Mouse (Mus musculus): ENCODE data around the gene Onecut3. TPM values are rescaled to one million over a fixed set of nuclear protein-coding genes. Genes with fewer than 3 reads are reported as not detected.

The Onecut3 gene
- polyA plus RNA-seq (2012; ENCODE audit: insufficient read depth, insufficient read length, low replicate concordance, missing spikeins) = not detected in 2 replicates

DNA sequence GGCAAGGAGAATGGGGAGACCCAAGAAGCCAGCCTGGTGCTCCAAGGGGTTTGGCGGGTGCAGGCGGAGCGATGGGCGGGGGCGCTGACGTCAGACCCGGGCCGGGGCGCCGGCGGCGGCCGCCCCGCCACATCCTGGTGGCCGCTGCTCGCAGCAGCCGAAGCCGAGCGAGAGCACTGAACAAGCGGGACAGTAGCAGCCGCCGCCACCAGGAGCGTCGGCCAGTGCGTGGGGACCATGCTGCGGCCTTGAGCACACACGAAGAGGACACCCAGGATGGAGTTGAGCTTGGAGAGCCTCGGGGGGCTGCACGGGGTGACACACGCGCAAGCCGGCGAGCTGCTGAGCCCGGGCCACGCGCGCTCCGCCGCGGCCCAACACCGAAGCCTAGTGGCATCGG is at the start of gene Onecut3:
Gene Onecut3 (plus strand): TSS at position 104 of the 400 bp plus-strand sequence.
- under 1% methylated on average over 42 of the region's 42 CpGs for WGBS

DNA sequence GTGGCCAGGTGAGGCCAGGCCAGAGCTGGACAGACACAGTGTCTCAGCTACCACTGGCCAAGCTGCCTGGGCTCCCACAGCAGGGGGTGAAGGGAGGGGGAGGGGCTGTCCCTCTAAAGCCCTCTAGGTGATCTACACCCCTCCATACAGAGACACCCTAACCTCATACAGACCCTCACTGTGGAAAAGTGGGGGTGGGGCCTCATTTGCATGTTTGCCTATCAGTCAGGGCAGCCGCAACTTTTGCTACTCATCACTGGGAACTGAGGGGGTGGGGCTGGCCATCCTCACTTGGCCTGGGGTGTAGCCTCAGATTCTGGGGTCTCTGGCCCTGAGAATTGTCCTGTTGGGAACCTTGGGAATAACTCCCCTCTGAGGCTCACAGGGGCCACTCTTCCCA is 49.6 kb upstream of the Onecut3 start:
- no peak for TF ChIP-seq CTCF (IDR thresholded peaks at IDR 0.05; ENCODE audit: insufficient read depth, low read depth, low read length)
- no peak for TF ChIP-seq POLR2A (IDR thresholded peaks at IDR 0.05; ENCODE audit: insufficient read depth, low read depth, low read length)
- WGBS = 50% methylated on average over 1 of the region's 1 CpGs
- H3K4me1 ChIP-seq (ENCODE audit: control insufficient read depth, insufficient read depth, low read length) = no peaks in the 10 kb centered on the region
- H3K27ac ChIP-seq (ENCODE audit: insufficient read depth, low read depth, low read length) = no peak overlapping the region
- no peak overlapping the region for H3K4me3 ChIP-seq (ENCODE audit: insufficient read depth, low read depth, low read length)

More for the DNA sequence above, at the start of gene Onecut3:
- H3K4me1 ChIP-seq (ENCODE audit: control insufficient read depth, insufficient read depth, low read length) = peaks cover 27% of the 10 kb centered on the region
- TF ChIP-seq POLR2A (IDR thresholded peaks at IDR 0.05; ENCODE audit: insufficient read depth, low read depth, low read length) (no peak), CTCF (IDR thresholded peaks at IDR 0.05; ENCODE audit: insufficient read depth, low read depth, low read length) (no peak)
- H3K27ac ChIP-seq (ENCODE audit: insufficient read depth, low read depth, low read length) = no peak within 1 kb of the TSS
- peak within 1 kb of the TSS; percentile 40 for H3K4me3 ChIP-seq (ENCODE audit: insufficient read depth, low read depth, low read length)

DNA sequence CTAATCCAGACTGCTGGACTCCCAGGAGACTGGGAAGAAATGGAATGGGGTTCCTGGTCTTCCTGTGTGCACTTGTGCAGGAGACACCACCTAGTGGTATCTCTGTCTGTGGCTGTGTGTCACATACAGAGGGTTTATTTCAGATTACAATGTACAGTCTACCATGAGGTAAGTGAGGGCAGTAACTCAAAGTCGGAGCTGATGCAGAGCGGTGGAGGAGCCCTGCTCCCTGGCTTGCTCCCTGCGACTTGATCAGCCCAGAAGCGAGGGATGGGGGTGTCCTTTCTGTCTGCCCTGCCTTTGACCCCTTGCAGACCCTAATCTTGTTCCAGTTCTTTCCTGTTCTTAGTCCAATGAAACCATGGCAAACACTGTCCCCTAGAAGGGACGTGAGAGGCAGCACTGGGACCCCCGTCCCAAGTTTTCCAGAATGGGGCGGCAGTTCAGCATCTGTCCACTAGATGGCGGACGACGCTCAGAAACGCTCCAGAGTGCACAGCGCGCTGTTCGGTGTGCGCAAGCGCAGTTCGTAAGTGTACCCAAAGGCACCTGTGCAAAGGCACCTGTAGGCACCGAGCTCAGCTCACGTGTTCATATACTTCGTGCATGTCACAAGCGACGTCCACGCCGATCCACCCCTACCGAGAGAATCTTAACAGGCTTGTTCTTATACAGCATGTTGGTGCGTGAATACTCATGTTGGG is 48.6 kb upstream of the Onecut3 start:
- TF ChIP-seq POLR2A (IDR thresholded peaks at IDR 0.05; ENCODE audit: insufficient read depth, low read depth, low read length) = no peak
- peak; percentile 98 for TF ChIP-seq CTCF (IDR thresholded peaks at IDR 0.05; ENCODE audit: insufficient read depth, low read depth, low read length)
- no peaks in the 10 kb centered on the region for H3K4me1 ChIP-seq (ENCODE audit: control insufficient read depth, insufficient read depth, low read length)
- no peak overlapping the region for H3K4me3 ChIP-seq (ENCODE audit: insufficient read depth, low read depth, low read length)
- WGBS = 8% methylated on average over 26 of the region's 26 CpGs
- no peak overlapping the region for H3K27ac ChIP-seq (ENCODE audit: insufficient read depth, low read depth, low read length)

DNA sequence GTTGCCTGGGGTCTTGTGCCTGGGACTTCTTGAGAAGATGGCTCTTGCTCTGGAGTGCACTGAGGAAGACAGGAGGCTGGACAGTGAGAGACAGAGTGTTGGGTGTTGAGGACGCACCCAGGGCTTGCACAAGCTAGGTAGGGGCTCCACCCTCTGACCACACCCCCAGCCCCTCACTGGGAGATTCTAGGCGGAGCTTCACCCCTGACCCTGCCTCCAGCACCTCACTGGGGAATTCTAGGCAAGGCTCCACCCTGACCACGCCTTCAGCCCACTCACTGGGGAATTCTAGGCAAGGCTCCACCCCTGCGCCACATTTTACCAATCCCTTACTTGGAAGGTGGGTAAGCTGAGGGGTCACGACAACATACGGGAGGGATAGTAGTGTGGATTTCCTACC is 44.0 kb upstream of the Onecut3 start:
- TF ChIP-seq CTCF (IDR thresholded peaks at IDR 0.05; ENCODE audit: insufficient read depth, low read depth, low read length) = no peak
- no peak for TF ChIP-seq POLR2A (IDR thresholded peaks at IDR 0.05; ENCODE audit: insufficient read depth, low read depth, low read length)
- Histone ChIP-seq H3K27ac (ENCODE audit: insufficient read depth, low read depth, low read length) (no peak overlapping the region), H3K4me1 (ENCODE audit: control insufficient read depth, insufficient read depth, low read length) (no peaks in the 10 kb centered on the region), H3K4me3 (ENCODE audit: insufficient read depth, low read depth, low read length) (no peak overlapping the region)
- 18% methylated on average over 6 of the region's 6 CpGs for WGBS

DNA sequence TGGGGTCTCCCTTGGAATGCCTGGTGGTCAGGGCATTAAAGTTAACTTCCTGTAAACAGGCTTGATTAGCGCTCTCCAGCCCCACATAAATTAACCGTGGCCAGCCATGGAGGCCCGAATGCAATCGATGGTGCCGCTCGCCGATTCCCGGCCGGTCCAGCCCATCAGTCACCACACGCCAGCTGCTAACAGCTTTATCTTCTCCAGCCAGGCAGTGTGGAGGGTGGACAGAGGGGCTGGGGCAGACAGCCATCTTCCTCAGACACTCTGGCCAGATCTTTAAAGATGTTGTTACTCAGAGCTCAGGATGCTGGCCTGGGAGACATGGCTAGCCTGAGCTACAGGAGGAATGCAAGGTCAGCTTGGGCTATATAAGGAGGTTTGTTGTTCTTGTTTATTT is 41.0 kb upstream of the Onecut3 start:
- 89% methylated on average over 10 of the region's 10 CpGs for WGBS
- no peak overlapping the region for H3K4me3 ChIP-seq (ENCODE audit: insufficient read depth, low read depth, low read length)
- no peak overlapping the region for H3K27ac ChIP-seq (ENCODE audit: insufficient read depth, low read depth, low read length)
- TF ChIP-seq CTCF (IDR thresholded peaks at IDR 0.05; ENCODE audit: insufficient read depth, low read depth, low read length) (no peak), POLR2A (IDR thresholded peaks at IDR 0.05; ENCODE audit: insufficient read depth, low read depth, low read length) (no peak)
- H3K4me1 ChIP-seq (ENCODE audit: control insufficient read depth, insufficient read depth, low read length) = no peaks in the 10 kb centered on the region

DNA sequence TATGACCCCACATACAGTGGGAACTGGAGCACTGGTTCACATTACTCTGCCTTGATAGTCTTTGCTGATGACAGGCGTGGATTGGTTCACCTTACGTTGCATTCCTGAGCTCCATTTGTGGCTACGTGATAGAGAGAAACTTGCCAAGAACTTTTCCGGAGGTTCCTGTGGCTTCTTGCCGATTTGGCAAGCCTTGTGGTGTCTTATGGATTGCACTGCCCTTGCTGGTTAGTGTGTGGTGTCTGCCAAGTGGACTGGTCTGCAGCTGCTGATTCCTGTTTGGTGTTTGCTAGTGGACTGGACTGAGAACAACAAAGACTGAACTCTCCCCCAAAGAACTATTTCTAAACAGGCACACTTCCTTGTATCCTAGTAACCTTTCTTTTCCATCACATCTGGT is 39.9 kb upstream of the Onecut3 start:
- H3K4me3 ChIP-seq (ENCODE audit: insufficient read depth, low read depth, low read length) = no peak overlapping the region
- WGBS = 83% methylated on average over 5 of the region's 5 CpGs
- H3K27ac ChIP-seq (ENCODE audit: insufficient read depth, low read depth, low read length) = no peak overlapping the region
- no peaks in the 10 kb centered on the region for H3K4me1 ChIP-seq (ENCODE audit: control insufficient read depth, insufficient read depth, low read length)
- no peak for TF ChIP-seq POLR2A (IDR thresholded peaks at IDR 0.05; ENCODE audit: insufficient read depth, low read depth, low read length)
- TF ChIP-seq CTCF (IDR thresholded peaks at IDR 0.05; ENCODE audit: insufficient read depth, low read depth, low read length) = no peak

DNA sequence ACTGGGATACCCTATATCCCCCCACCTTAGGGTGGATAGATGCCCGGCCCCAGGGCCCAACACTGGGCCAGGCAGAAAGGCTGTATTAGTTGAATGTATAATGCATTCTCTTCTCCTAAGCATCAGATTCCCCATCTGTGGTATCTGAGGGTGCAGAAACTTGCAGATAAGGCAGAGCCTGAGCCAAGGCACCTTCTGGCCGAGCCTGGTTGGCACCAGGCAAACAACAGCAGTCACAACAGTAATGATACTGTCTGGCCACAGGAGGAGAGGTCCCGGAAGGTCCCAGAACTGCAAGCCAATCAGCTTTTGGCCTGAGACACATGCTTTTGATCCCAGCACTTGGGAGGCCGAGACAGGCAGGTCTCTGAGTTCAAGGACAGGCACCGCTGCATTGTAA is 38.9 kb upstream of the Onecut3 start:
- WGBS = 87% methylated on average over 5 of the region's 5 CpGs
- TF ChIP-seq POLR2A (IDR thresholded peaks at IDR 0.05; ENCODE audit: insufficient read depth, low read depth, low read length) (no peak), CTCF (IDR thresholded peaks at IDR 0.05; ENCODE audit: insufficient read depth, low read depth, low read length) (no peak)
- H3K27ac ChIP-seq (ENCODE audit: insufficient read depth, low read depth, low read length) = no peak overlapping the region
- H3K4me1 ChIP-seq (ENCODE audit: control insufficient read depth, insufficient read depth, low read length) = no peaks in the 10 kb centered on the region
- H3K4me3 ChIP-seq (ENCODE audit: insufficient read depth, low read depth, low read length) = no peak overlapping the region

DNA sequence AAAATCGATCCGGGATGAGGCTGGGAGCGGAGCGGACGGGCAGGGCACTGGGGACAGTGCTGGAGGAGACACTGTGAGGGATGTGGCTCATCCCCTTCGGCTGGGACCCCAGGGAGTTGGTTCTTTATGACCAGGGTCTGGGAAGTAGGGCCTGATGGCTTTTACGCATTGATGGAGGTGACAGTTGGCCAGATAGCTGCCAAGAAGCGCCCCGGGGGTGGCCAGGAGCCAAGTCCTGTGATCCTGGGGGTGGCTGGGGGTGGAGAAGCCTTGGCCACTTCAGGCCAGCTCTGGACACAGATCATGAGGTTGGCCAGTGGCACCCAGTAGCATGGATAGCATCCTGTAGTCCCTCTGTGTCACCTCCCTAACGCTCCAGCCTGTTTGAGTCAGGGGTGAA is 35.4 kb upstream of the Onecut3 start:
- TF ChIP-seq CTCF (IDR thresholded peaks at IDR 0.05; ENCODE audit: insufficient read depth, low read depth, low read length) = no peak
- no peak for TF ChIP-seq POLR2A (IDR thresholded peaks at IDR 0.05; ENCODE audit: insufficient read depth, low read depth, low read length)
- H3K27ac ChIP-seq (ENCODE audit: insufficient read depth, low read depth, low read length) = no peak overlapping the region
- H3K4me1 ChIP-seq (ENCODE audit: control insufficient read depth, insufficient read depth, low read length) = no peaks in the 10 kb centered on the region
- WGBS = 81% methylated on average over 10 of the region's 10 CpGs
- no peak overlapping the region for H3K4me3 ChIP-seq (ENCODE audit: insufficient read depth, low read depth, low read length)

DNA sequence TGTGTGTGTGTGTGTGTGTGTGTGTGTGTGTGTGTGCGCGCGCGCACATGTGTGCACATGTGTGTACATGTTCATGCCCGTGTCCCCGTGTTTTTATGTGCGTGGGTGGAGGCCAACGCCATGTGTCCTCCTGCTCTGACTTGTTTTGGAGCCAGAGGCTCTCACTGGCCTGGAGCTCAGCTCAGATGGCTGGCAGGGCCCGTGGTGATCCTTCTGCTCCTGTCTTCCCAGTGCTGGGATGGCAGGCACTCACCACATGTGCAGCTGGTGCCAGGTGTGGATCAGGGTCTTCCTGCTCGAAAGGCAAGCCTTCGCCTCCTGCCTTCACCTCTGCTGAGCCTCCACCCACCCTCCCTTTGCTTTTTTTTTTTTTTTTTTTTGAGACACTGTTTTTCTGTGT is 35.0 kb upstream of the Onecut3 start:
- H3K4me3 ChIP-seq (ENCODE audit: insufficient read depth, low read depth, low read length) = no peak overlapping the region
- WGBS = 94% methylated on average over 11 of the region's 11 CpGs
- H3K27ac ChIP-seq (ENCODE audit: insufficient read depth, low read depth, low read length) = no peak overlapping the region
- no peak for TF ChIP-seq CTCF (IDR thresholded peaks at IDR 0.05; ENCODE audit: insufficient read depth, low read depth, low read length)
- no peak for TF ChIP-seq POLR2A (IDR thresholded peaks at IDR 0.05; ENCODE audit: insufficient read depth, low read depth, low read length)
- H3K4me1 ChIP-seq (ENCODE audit: control insufficient read depth, insufficient read depth, low read length) = no peaks in the 10 kb centered on the region

Data from olfactory bulb, adult 2 months (tissue).